Mouse (Mus musculus): ENCODE data around the gene Osgin1.

Osgin1 gene

GRCm38 (mm10) chr8:119423631-119424141, 10.2 kb upstream of the Osgin1 start:
- DNase-seq (ENCODE audit: low read depth, low spot score) = no peak

GRCm38 (mm10) chr8:119424199-119424733, 9.7 kb upstream of the Osgin1 start:
- DNase-seq (ENCODE audit: low read depth, low spot score) = no peak

- no peak for DNase-seq (ENCODE audit: low read depth, low spot score)
These were observed 9.2 kb upstream of the Osgin1 start for GRCm38 (mm10) chr8:119424740-119425139.

- no peak for DNase-seq (ENCODE audit: low read depth, low spot score)
These were observed 8.4 kb upstream of the Osgin1 start for GRCm38 (mm10) chr8:119425533-119425932.

GRCm38 (mm10) chr8:119426069-119426735, 7.7 kb upstream of the Osgin1 start:
- no peak for DNase-seq (ENCODE audit: low read depth, low spot score)

GRCm38 (mm10) chr8:119427634-119428349, 6.1 kb upstream of the Osgin1 start:
- DNase-seq (ENCODE audit: low read depth, low spot score) = peak; percentile 81

GRCm38 (mm10) chr8:119428350-119428740, 5.6 kb upstream of the Osgin1 start:
- no peak for DNase-seq (ENCODE audit: low read depth, low spot score)

- no peak for DNase-seq (ENCODE audit: low read depth, low spot score)
These were observed 5.1 kb upstream of the Osgin1 start for GRCm38 (mm10) chr8:119428766-119429327.

- DNase-seq (ENCODE audit: low read depth, low spot score) = no peak
These were observed 4.4 kb upstream of the Osgin1 start for GRCm38 (mm10) chr8:119429552-119429951.

- DNase-seq (ENCODE audit: low read depth, low spot score) = no peak
These were observed 3.7 kb upstream of the Osgin1 start for GRCm38 (mm10) chr8:119430250-119430649.

- no peak for DNase-seq (ENCODE audit: low read depth, low spot score)
These were observed 3.2 kb upstream of the Osgin1 start for GRCm38 (mm10) chr8:119430690-119431089.

- no peak for DNase-seq (ENCODE audit: low read depth, low spot score)
These were observed 1.6 kb upstream of the Osgin1 start for GRCm38 (mm10) chr8:119432372-119432771.

GRCm38 (mm10) chr8:119434569-119434968, 645 bp downstream of the Osgin1 start:
- no peak for DNase-seq (ENCODE audit: low read depth, low spot score)

- no peak for DNase-seq (ENCODE audit: low read depth, low spot score)
These were observed 1.6 kb downstream of the Osgin1 start for GRCm38 (mm10) chr8:119435527-119435926.

GRCm38 (mm10) chr8:119436331-119436730, 2.4 kb downstream of the Osgin1 start:
- DNase-seq (ENCODE audit: low read depth, low spot score) = no peak

GRCm38 (mm10) chr8:119436933-119437332, 3.0 kb downstream of the Osgin1 start:
- no peak for DNase-seq (ENCODE audit: low read depth, low spot score)

- DNase-seq (ENCODE audit: low read depth, low spot score) = no peak
These were observed 3.6 kb downstream of the Osgin1 start for GRCm38 (mm10) chr8:119437506-119437905.

GRCm38 (mm10) chr8:119438876-119439275, 5.0 kb downstream of the Osgin1 start:
- no peak for DNase-seq (ENCODE audit: low read depth, low spot score)

- DNase-seq (ENCODE audit: low read depth, low spot score) = no peak
These were observed 5.5 kb downstream of the Osgin1 start for GRCm38 (mm10) chr8:119439424-119439823.

- DNase-seq (ENCODE audit: low read depth, low spot score) = no peak
These were observed 5.9 kb downstream of the Osgin1 start for GRCm38 (mm10) chr8:119439893-119440249.

- peak; percentile 85 for DNase-seq (ENCODE audit: low read depth, low spot score)
These were observed 6.5 kb downstream of the Osgin1 start for GRCm38 (mm10) chr8:119440250-119440951.

- DNase-seq (ENCODE audit: low read depth, low spot score) = no peak
These were observed 7.0 kb downstream of the Osgin1 start for GRCm38 (mm10) chr8:119440952-119441270.
